9 mouse cellular contexts compared by ENCODE assay signal in the genomic region with DNA sequence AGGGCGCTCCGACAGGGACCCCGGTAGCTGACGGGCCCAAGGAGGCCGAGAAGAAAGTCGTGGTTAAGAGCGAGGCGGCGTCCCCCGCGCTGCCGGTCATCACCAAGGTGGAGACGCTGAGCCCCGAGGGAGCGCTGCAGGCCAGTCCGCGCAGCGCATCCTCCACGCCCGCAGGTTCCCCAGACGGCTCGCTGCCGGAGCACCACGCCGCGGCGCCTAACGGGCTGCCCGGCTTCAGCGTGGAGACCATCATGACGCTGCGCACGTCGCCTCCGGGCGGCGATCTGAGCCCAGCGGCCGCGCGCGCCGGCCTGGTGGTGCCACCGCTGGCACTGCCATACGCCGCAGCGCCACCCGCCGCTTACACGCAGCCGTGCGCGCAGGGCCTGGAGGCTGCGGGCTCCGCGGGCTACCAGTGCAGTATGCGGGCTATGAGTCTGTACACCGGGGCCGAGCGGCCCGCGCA. TPM values are rescaled to one million over a fixed set of nuclear protein-coding genes. Genes with fewer than 3 reads are reported as not detected.
DNase-seq lines count a peak whose midpoint lies in the region; ATAC-seq lines count a peak whose summit lies in the region.
"Had no signal": no experiment of that assay in that cellular context is flagged by ENCODE, and none has a peak within 500 bp of the region (broad histone marks: within the 10 kb centered on the region; RNA-seq: fewer than 3 reads in every experiment).

No protein-coding gene starts in this region.

- H3K4me1 ChIP-seq in liver, embryonic 12.5 days = peaks cover 10% of the 10 kb centered on the region

- peak overlapping the region; percentile 71 for H3K4me2 ChIP-seq in liver, embryonic 12.5 days

- no peaks in the 10 kb centered on the region for H3K36me3 ChIP-seq in liver, embryonic 12.5 days

- H3K4me3 ChIP-seq in liver, embryonic 12.5 days = peak overlapping the region; percentile 54
- H3K4me3 ChIP-seq: erythroblast, embryonic 14.5 days had no signal

- 1% methylated on average over 57 of the region's 62 CpGs for WGBS in liver, embryonic 12.5 days (ENCODE audit: insufficient replicate concordance)

- no peak overlapping the region for H3K27ac ChIP-seq in liver, embryonic 12.5 days

- H3K9ac ChIP-seq in liver, embryonic 12.5 days = no peak overlapping the region

- H3K27me3 ChIP-seq in liver, embryonic 12.5 days (replicated peaks) = peaks cover 99% of the 10 kb centered on the region

- DNase-seq in CD4-positive, CD25-positive, alpha-beta regulatory T cell, adult 2 months (ENCODE audit: low read depth, low spot score) = peak; percentile 37
- DNase-seq in CD4-positive helper T cell, adult 2 months (ENCODE audit: low read depth, low spot score) = peak; percentile 28
- DNase-seq in frontal cortex, postnatal 25 days (ENCODE audit: low spot score in 2 of 2) = no peak
- DNase-seq in urinary bladder, postnatal 4 days (ENCODE audit: low spot score in 2 of 2) = no peak

- no peak for ATAC-seq in CD4-positive, CD25-positive, alpha-beta regulatory T cell, adult 4 months
- ATAC-seq in granulocyte monocyte progenitor cell, adult 5-6 weeks (replicated peaks; ENCODE audit: poor library complexity, severe bottlenecking) = 0 out of 2 replicates have a peak, but pooled peaks have one; percentile 9
- ATAC-seq in liver, embryonic 12.5 days = no peak
- no peak for ATAC-seq in activated CD4-positive, CD25-positive, alpha-beta regulatory T cell, adult 4 months

- H3K9me3 ChIP-seq in liver, embryonic 12.5 days (replicated peaks) = no peaks in the 10 kb centered on the region

RNA-seq across cellular contexts. Expression of a gene that starts 1.2 kb away (rescaled TPM):
- polyA plus RNA-seq in CD4-positive, CD25-positive, alpha-beta regulatory T cell, adult 4 months (2017; shearing (Covaris generic)) = not detected
- total RNA-seq in granulocyte monocyte progenitor cell, adult 5-6 weeks (2014; fragmentation: Nextera tagmentation) = not detected in 2 replicates
- not detected in 2 replicates for total RNA-seq in granulocyte monocyte progenitor cell, adult 5-6 weeks (2017)
- polyA plus RNA-seq in liver, embryonic 12.5 days (2016; fragmentation: Nextera tagmentation; extraction: Ambion mirVana) = 0.94 and 1.2 TPM in 2 replicates
- polyA plus RNA-seq in activated CD4-positive, CD25-positive, alpha-beta regulatory T cell, adult 4 months (2017; shearing (Covaris generic)) = not detected
- polyA plus RNA-seq: erythroblast, embryonic 14.5 days had no signal

RNA-seq across cellular contexts. Expression of a gene that starts 9.0 kb away (rescaled TPM):
- polyA plus RNA-seq in CD4-positive, CD25-positive, alpha-beta regulatory T cell, adult 4 months (2017; shearing (Covaris generic)) = 10 to 100 TPM; 19.7 to 36.8 TPM
- 38.9 and 45.1 TPM in 2 replicates for total RNA-seq in granulocyte monocyte progenitor cell, adult 5-6 weeks (2014; fragmentation: Nextera tagmentation)
- total RNA-seq in granulocyte monocyte progenitor cell, adult 5-6 weeks (2017) = 14.9 and 16.4 TPM in 2 replicates
- 30.5 and 32.4 TPM in 2 replicates for polyA plus RNA-seq in liver, embryonic 12.5 days (2016; fragmentation: Nextera tagmentation; extraction: Ambion mirVana)
- 10 to 100 TPM; 16.1 to 24.7 TPM for polyA plus RNA-seq in activated CD4-positive, CD25-positive, alpha-beta regulatory T cell, adult 4 months (2017; shearing (Covaris generic))

RNA-seq across cellular contexts. Expression of a gene that starts 10.5 kb away (rescaled TPM):
- not detected for polyA plus RNA-seq in CD4-positive, CD25-positive, alpha-beta regulatory T cell, adult 4 months (2017; shearing (Covaris generic))
- not detected in 2 replicates for total RNA-seq in granulocyte monocyte progenitor cell, adult 5-6 weeks (2014; fragmentation: Nextera tagmentation)
- total RNA-seq in granulocyte monocyte progenitor cell, adult 5-6 weeks (2017) = not detected in 2 replicates
- 0.35 and 0.41 TPM in 2 replicates for polyA plus RNA-seq in liver, embryonic 12.5 days (2016; fragmentation: Nextera tagmentation; extraction: Ambion mirVana)
- polyA plus RNA-seq in activated CD4-positive, CD25-positive, alpha-beta regulatory T cell, adult 4 months (2017; shearing (Covaris generic)) = not detected
- polyA plus RNA-seq: erythroblast, embryonic 14.5 days had no signal

RNA-seq across cellular contexts. Expression of a gene that starts 33.0 kb away (rescaled TPM):
- under 1 TPM in 1 of 2 experiments, not detected in 1; 0.22 TPM for polyA plus RNA-seq in CD4-positive, CD25-positive, alpha-beta regulatory T cell, adult 4 months (2017; shearing (Covaris generic))
- total RNA-seq in granulocyte monocyte progenitor cell, adult 5-6 weeks (2014; fragmentation: Nextera tagmentation) = not detected in 2 replicates
- total RNA-seq in granulocyte monocyte progenitor cell, adult 5-6 weeks (2017) = not detected in 2 replicates
- polyA plus RNA-seq in liver, embryonic 12.5 days (2016; fragmentation: Nextera tagmentation; extraction: Ambion mirVana) = 14.9 and 16.9 TPM in 2 replicates
- not detected for polyA plus RNA-seq in activated CD4-positive, CD25-positive, alpha-beta regulatory T cell, adult 4 months (2017; shearing (Covaris generic))
- polyA plus RNA-seq: erythroblast, embryonic 14.5 days had no signal

Comparison
In these comparisons a context has a peak if more than half of its experiments do, and no peak if none do; other contexts are left out.
1. DNase-seq: peak in CD4-positive, CD25-positive, alpha-beta regulatory T cell, adult 2 months (single experiment) and CD4-positive helper T cell, adult 2 months (single experiment); none in frontal cortex, postnatal 25 days (0 of 2) and urinary bladder, postnatal 4 days (0 of 2).